ENCODE assay signal across 34 mouse cellular contexts in the genomic region with DNA sequence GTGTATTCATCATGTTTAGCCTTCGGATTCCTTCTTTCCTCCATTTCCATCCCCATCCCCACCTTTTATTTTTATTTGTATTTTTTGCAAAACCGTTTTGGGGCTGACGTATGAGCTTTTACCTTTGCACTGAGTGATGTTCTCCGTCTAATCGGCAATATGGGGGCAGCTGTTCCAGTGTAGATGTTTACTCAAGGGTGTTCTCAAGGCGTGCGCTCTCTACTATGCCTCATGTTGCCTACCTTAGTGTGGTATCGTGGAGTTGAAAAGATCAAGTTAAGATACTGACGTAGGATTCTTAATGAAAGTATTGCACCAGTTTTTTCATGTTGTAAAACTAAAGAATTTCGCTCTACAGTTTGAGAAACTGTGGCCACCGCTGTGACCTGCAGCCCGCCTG. TPM values are rescaled to one million over a fixed set of nuclear protein-coding genes. Genes with fewer than 3 reads are reported as not detected.
"Had no signal": no experiment of that assay in that cellular context is flagged by ENCODE, and none has a peak within 500 bp of the region (broad histone marks: within the 10 kb centered on the region; RNA-seq: fewer than 3 reads in every experiment).

No protein-coding gene starts in this region.

- DNase-seq: left cerebral cortex, postnatal 4 days; liver, embryonic 13.5 days; lung, adult 18-20 months; lung, adult 2 months; lung, embryonic 14.5 days; lung, postnatal 10 days; lung, postnatal 14 days; lung, postnatal 36 days; lung, postnatal 4 days; midbrain, embryonic 14.5 days had no signal

- H3K9me3 ChIP-seq: limb, embryonic 10.5 days; limb, embryonic 12.5 days; limb, embryonic 13.5 days; limb, embryonic 15.5 days; liver, embryonic 13.5 days; liver, embryonic 15.5 days; lung, embryonic 15.5 days; megakaryocyte, embryonic 14.5 days; midbrain, embryonic 10.5 days; midbrain, embryonic 12.5 days; midbrain, embryonic 13.5 days; midbrain, embryonic 15.5 days; neural tube, embryonic 12.5 days; neural tube, embryonic 13.5 days had no signal

- ATAC-seq: lung, postnatal 0 days; midbrain, embryonic 13.5 days; midbrain, embryonic 15.5 days; midbrain, embryonic 16.5 days had no signal

- H3K4me1 ChIP-seq: limb, embryonic 10.5 days; limb, embryonic 12.5 days; limb, embryonic 13.5 days; limb, embryonic 15.5 days; liver, embryonic 13.5 days; lung, embryonic 15.5 days; midbrain, embryonic 10.5 days; midbrain, embryonic 12.5 days; midbrain, embryonic 13.5 days; midbrain, embryonic 15.5 days; neural tube, embryonic 12.5 days; neural tube, embryonic 13.5 days had no signal

- H3K27me3 ChIP-seq: limb, embryonic 12.5 days; limb, embryonic 13.5 days; limb, embryonic 15.5 days; liver, embryonic 13.5 days; liver, embryonic 15.5 days; lung, embryonic 15.5 days; megakaryocyte, embryonic 14.5 days; midbrain, embryonic 12.5 days; midbrain, embryonic 13.5 days; midbrain, embryonic 15.5 days; neural tube, embryonic 12.5 days; neural tube, embryonic 13.5 days had no signal

- H3K9ac ChIP-seq: limb, embryonic 12.5 days; limb, embryonic 13.5 days; limb, embryonic 15.5 days; liver, embryonic 13.5 days; liver, embryonic 14.5 days; liver, embryonic 15.5 days; lung, embryonic 14.5 days; lung, embryonic 15.5 days; midbrain, embryonic 12.5 days; midbrain, embryonic 13.5 days; midbrain, embryonic 15.5 days; neural tube, embryonic 12.5 days; neural tube, embryonic 13.5 days had no signal

- H3K4me2 ChIP-seq: limb, embryonic 12.5 days; limb, embryonic 13.5 days; limb, embryonic 15.5 days; liver, embryonic 11.5 days; liver, embryonic 13.5 days; liver, embryonic 15.5 days; lung, embryonic 14.5 days; lung, embryonic 15.5 days; midbrain, embryonic 11.5 days; midbrain, embryonic 12.5 days; midbrain, embryonic 13.5 days; midbrain, embryonic 15.5 days; neural tube, embryonic 12.5 days; neural tube, embryonic 13.5 days had no signal

- H3K4me3 ChIP-seq: left cerebral cortex, adult 2 months; limb, embryonic 10.5 days; limb, embryonic 12.5 days; limb, embryonic 13.5 days; limb, embryonic 15.5 days; liver, embryonic 13.5 days; liver, embryonic 15.5 days; lung, embryonic 15.5 days; megakaryocyte, embryonic 14.5 days; midbrain, embryonic 10.5 days; midbrain, embryonic 12.5 days; midbrain, embryonic 13.5 days; midbrain, embryonic 15.5 days; myocyte; neural tube, embryonic 12.5 days; neural tube, embryonic 13.5 days had no signal

- H3K27ac ChIP-seq: left cerebral cortex, adult 2 months; limb, embryonic 10.5 days; limb, embryonic 12.5 days; limb, embryonic 13.5 days; limb, embryonic 15.5 days; liver, embryonic 13.5 days; liver, embryonic 14.5 days; liver, embryonic 15.5 days; lung, embryonic 15.5 days; macrophage; midbrain, embryonic 10.5 days; midbrain, embryonic 12.5 days; midbrain, embryonic 13.5 days; midbrain, embryonic 15.5 days; neural tube, embryonic 12.5 days; neural tube, embryonic 13.5 days had no signal

RNA-seq across cellular contexts. Expression of gene Slc5a11, which starts 21.4 kb away (rescaled TPM):
- total RNA-seq: left cerebral cortex, postnatal 4 days; megakaryocyte-erythroid progenitor cell, adult 5-6 weeks had no signal
- polyA plus RNA-seq: limb, embryonic 11.5 days; limb, embryonic 15.5 days; lung, postnatal 0 days; myocyte; neural tube, embryonic 11.5 days; neural tube, embryonic 13.5 days had no signal
